Mouse (Mus musculus) left cerebral cortex, adult 11 months (tissue): ENCODE results near the gene Scrt2.

ENCODE experiments used
- DNase-seq: peaks from one replicate; pipeline ENCODE4 v3.0.0; 2022; ENCODE audit warnings: low spot score

Scrt2 gene

DNA sequence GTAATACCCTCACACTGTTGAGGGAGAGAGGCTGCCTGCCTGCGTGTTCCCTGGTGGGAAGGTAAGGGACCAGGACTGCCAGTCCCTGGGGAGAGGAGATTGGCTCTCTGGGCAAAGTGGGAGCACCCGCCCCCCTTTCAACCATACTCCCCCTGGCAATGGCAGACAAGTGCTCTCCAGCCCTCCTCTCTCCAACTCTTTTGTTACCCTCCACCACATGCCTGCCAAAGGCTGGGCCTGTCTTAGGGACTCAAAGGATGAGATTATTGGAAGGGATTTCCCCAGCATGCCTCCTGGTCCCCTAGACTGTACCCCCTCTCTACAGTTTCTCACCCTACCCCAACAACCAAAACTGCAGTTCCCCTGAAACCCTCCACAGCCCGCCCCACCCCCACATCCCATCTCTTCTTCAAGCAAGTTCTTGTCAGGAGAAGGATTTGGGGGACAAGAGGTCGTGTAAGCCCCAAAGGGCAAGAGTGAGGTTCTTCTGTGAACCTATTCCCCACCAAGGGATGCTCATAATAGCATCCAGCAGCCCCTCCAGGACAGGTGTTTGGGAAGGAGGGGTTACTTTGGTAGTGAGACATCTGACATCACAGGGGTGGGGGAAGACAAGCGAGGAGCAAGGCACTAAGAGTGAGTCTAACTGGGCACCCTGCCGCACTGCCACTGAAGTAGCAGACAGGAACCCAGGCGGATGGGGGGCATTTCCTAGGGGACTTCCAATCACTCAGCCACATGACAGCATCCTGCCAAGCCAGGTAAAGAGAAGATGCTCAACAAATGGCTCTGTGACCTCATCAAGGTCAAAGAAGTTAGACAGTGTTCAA is 1.3 kb downstream of the Scrt2 start:
- DNase-seq = no peak

DNA sequence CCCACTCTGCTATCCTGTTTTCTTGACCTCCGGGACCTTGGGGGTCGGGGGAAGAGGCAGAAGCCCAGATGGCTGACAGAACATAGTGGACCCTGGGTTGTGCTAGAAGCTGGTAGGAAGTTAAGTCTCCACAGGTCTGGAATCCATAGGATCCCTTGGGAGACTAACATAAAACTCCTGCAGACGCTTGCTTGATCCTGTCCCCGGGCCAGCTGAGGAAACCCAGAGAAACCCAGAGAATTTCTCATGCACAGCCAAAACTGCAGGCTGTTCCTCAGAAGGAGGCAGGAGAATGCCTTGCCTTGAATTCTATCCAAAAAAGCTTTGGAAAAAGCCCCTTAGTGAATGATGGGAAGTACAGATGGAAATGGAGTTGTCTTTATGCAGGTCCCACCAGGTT is 2.1 kb downstream of the Scrt2 start:
- no peak for DNase-seq

DNA sequence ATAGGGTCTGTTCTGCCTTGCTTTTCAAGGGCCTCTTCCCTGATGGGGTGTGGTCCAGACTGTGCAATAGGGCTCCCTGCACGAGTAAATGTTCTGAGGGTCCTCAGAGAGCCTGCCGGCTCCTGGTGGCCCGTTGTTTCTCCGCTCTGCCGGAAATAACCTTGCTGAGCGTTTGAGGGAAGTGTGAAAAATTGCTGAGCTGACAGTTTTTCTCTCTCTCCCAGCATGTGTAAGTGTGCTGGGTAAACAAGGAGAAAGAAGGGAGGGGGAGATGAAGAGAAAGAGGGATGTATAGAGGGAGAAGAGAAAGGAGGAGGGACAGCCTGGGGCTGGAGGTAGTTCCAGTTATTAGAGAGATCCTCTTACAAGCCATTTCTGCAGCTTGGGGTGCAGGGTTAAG is 3.0 kb downstream of the Scrt2 start:
- DNase-seq = no peak

DNA sequence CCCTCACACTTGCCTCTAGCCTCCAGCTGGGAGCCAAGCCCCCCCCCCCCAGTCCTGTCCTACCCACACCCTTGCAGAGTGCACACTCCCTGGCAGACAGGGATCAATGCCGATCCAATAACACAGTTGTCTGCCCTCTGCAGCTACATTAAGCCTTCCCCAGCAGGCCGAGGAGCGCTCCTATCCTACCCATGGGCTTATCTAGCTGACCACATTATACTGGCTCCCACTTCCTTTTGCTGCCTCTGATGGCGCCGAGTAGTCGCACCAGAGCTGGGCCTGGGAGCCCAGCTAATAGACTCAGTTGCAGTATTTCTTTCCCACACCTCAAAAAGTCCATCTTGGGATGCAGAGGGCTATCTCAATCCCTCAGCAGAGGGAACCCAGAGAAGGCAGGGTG is 4.1 kb downstream of the Scrt2 start:
- DNase-seq = no peak

DNA sequence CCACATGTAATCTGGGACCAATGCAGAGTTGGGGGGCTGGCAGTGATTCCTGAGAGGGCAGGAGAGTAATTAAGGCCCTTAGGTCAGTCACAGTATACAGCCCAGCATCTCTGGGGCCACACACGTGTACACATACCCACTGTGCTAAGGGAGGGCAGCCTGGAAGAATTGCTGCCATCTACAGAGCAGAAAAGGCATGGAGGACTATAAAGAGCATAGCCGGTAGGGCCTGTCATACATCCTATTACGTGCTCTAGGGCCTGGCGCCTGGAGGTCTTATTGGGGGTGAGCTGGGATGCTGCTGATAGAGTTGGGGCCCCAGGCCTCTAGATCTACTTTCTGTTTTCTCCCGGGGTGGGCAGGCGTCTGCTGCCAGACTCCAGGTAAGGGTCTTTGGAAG is 5.1 kb downstream of the Scrt2 start:
- DNase-seq = no peak

DNA sequence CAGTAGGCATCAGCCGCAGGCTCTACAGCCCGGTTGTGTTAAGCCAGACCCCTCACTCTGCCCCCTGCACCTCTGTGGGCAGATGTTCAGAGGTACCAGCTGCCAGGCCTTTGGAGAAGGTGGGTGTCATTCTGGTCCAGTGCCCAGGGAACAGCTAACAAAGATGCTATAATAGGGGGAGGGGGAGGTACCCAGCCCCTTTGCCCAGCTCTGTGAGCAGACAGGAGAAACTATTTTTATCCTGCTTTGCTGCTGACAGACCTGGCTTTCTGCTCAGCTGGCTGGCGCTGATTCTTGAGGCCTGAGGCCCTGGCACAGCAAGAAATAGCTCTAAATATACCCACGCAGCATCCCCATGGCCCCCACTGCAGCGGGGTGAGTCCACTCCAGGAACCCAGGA is 5.8 kb downstream of the Scrt2 start:
- DNase-seq = no peak

DNA sequence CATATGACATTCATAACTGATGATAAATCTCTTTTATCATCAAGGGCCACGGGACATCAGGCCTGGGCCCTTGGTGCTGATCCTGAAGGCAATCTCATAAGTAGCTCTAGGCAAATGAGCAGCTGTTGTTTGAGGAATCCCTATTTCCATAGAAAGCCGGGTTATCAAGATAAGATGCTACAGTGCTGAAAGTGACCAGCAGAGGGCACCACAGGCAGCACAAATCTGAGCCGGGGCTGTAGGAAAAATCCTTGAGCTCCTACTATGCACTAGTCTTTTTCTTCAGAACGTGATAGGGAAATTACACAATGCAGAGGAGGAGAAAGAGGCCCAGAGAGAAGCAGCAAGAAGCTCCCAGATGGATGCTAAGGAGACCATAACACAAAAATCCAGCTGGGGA is 7.7 kb downstream of the Scrt2 start:
- no peak for DNase-seq

DNA sequence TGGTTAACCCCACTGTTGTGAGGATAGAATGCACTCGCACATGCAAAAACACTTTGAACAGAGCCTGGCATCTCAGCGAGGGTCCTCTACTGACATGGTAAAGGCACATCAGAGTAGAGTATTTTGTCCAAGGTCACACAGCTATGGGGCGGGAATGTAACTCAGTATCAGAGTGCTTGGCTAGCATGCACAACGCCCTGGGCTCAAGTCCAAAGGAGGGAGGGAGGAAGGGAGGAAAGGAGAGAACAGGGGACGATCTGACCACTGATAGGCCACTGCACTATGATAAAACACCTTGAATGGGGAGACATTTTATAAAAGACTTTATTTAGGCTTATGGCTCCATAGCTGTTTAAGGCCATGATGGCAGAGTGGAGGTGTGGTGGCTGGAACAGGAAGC is 8.3 kb downstream of the Scrt2 start:
- no peak for DNase-seq

DNA sequence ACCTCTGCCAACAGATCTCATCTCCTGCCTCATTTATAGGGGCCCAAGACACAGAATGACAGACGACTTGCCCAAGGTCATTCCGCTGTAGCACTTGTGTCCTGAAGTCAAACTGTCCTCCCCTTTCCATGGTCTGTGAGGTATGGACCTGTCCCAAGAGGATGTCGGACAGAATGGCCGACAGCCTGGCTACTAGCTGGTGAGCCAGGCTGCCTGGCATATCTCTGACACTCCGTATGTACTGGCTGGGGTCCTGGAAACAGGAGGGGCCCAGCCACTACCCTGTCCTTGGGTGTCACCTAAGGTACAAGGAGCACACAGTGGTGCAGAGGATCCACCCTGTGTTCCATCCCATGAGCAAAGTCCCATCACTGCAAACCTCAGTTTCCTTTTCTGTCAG is 9.2 kb downstream of the Scrt2 start:
- DNase-seq = no peak

DNA sequence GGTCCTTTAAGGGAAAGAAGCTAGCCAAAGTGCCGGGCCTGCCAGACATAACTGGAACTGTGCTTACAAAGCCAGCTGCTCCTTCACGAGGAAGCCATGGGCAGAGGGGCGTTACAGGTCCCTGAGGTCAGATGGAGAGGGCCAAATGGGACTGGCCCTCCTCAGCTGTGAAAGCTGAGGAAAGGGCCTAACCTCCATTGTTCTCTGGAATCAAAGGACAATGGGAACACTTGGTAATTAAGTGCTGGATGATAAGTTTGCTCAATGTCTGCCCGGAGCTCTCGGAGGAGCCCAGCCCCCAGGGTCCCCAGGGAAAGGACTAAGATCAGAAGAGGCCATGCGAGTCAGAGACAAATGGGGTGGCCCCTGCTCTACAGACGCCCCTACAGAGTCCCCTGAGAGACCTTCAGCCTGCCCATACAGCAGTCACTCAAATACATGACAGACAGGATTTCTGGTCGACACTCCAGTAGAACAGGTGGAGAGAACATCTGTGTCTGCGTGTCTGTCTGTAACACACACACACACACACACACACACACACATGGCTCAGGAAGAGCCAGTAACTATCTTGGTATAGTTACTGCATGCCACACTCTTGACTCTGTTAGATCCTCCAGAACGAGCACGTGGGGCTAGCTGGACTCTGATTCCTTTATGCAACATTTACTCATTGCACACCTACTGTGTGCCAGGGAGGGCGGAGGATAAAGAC is 10.2 kb downstream of the Scrt2 start:
- no peak for DNase-seq

DNA sequence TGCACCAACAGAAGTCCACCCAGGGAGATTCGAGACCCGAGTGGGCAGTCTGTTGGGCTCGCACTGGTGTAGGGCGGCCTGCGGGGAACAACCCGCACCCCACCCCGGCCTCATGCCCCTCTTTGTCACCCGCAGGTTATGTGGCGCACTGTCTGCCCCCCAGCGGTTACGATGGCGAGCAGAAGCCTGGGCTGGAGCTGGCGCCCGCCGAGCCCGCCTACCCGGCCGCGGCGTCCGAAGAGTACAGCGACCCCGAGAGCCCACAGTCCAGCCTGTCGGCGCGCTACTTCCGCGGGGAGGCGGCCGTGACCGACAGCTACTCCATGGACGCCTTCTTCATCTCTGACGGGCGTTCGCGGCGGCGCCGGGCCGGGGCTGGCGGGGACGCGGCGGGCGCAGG is 11.6 kb downstream of the Scrt2 start:
- no peak for DNase-seq

DNA sequence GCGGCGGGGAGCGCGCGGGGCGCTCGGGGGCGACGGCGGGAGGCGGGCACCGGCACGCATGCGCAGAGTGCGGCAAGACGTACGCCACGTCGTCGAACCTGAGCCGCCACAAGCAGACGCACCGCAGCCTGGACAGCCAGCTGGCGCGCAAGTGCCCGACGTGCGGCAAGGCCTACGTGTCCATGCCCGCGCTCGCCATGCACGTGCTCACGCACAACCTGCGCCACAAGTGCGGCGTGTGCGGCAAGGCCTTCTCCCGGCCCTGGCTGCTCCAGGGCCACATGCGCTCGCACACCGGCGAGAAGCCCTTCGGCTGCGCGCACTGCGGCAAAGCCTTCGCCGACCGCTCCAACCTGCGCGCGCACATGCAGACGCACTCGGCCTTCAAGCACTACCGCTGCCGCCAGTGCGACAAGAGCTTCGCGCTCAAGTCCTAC is 12.0 kb downstream of the Scrt2 start:
- no peak for DNase-seq

DNA sequence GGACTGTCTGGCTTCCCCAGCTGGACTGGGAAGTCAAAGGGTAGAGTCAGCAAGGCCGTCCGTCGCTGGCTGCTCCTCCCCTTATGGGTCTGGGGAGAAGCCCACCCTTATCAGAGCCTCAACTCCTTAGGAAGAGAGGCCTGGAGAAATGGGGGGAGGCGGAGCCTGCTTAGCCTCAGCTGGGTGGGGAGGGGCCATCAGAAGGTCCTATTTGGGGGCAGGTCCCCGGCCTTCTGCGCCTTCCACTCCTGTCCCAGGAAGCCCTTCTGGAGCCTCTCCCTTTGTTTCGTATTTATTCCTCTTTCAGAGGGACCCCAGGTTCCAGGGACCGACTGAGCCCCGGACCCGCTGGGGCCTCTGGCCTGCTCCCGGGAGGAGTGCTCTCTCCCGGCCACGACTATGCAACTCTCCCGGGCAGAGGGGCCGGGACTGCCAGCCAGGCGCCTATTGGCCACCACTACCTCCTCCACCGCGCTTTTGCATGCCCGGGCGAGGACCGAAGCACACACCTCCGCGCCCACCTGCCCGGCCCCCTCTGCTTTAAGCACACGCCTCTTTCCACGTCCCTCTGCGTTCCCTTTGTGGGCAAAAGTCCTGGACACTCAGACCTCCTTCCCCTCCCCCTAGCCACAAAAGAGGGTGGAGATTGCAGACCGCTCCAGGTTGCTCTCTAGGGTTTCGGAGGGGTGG is 13.7 kb downstream of the Scrt2 start:
- DNase-seq = no peak

DNA sequence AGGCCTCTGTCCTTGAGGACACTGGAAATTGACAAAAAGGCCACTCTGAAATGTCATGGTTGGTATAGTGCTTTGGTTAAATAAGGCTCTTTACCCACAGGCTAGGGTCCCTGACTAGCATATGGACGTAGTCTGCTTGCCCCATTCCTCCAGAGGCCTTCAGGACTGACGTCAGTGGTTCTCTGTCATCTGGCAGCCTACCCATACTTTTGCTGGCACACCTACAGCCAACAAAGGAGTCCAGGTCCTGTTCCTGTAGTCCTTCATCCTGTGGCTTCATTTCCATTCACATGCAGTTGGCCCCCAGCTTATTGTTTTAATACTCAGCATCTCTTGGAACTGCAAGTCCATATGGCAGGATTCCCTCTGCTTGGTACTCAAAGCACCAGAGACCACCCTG is 15.6 kb downstream of the Scrt2 start:
- DNase-seq = no peak

DNA sequence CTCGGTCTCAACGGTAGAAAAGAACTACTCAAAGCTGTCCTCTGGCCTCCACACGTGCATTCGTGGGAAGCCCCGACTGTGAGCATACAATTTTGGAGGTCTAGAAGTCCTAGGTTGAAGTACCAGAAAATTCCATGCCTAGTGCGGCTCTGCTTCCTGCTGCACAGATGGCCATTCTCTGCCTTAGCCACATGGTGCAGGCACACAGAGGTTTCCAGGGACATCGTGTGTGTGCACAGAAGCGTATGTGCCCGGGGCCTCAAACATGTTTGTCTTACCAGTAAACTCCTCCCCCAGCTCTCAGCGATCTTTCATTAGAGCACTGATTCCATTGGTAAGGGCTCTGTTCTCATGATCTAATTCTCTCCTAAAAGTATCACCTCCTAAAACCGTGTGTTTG is 16.6 kb downstream of the Scrt2 start:
- DNase-seq = no peak

DNA sequence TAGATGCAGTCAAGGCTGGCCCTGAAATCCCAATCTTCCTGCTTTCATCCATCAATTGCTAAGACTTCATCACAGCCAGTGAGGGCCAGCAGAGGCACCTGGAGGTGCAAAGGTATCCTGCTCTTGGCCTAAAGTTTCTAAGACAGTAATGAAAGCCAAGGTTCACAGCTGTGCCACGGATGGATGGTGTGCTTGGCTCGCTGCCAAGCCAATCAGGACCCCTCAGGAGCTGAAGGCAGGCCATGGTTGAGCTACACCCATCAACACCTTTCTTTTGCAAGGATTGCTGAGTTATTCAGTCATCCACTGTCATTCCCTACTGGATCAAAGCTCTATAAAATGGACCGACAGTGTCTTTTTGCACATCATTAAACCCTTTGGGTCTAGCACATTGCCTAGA is 18.2 kb downstream of the Scrt2 start:
- no peak for DNase-seq

DNA sequence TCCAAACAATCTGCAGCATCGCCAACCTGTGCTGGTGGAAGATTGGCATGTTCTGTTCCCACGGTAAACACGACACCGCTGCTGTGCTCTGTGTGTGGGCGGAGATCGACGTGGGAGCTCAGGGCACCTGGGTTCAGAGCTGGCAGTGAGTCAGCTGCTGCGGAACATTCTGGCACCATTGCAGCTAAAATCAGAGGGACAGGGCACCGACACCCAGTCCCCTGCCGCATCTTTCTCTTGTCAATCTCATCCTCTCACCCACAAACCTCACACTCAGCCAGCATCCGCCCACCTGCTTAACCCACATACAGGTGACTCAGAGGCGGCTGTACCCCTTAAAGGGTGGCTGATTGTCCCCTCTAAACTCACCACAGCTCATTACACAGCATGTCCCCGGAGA is 20.4 kb downstream of the Scrt2 start:
- no peak for DNase-seq

DNA sequence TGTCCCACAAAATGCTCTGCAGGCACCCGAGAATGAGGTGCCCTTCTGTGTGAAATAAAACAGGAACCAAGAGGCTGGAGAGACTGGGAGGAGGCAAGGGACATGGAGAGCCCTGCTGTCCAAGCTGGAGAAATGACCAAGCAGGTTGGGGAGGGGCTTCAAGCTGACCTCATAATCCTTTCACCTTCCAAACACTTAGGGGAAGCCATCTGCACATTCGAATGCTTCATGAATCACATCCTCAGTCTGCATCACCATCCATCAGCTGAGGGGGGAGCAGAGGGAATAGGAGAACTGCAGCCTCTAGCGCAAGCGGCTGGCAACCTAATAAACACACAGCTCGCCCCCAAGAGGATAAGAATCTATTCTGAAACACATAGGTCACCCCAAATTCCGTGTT is 21.0 kb downstream of the Scrt2 start:
- no peak for DNase-seq

DNA sequence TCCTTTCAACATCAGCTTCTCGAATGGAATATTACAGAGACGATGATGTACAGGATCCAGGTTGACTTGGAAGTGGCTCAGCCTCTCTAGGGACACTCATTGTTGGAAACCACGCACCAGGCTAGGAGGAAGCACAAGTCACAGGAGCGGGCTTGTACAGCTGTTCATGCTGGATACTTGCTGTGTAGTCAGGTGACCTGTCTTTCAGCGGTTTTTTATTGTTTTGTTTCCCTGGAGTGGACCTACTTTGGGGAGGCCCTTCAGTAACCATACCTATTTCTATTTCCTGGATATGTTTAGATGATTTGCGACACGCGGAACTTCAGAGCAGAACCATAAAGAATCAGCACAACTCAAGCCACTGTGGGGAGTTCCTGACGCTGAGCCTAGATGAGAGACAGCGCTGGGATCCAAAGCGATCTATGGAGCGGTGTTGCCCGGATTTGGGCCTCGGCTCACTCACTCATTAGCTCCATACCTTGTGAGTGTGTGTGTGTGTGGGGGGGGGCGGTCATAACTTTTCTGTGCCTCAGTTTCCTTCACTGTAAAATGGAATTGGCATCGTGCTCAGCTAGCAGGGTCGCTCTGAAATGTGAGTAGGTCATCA is 23.5 kb downstream of the Scrt2 start:
- no peak for DNase-seq

DNA sequence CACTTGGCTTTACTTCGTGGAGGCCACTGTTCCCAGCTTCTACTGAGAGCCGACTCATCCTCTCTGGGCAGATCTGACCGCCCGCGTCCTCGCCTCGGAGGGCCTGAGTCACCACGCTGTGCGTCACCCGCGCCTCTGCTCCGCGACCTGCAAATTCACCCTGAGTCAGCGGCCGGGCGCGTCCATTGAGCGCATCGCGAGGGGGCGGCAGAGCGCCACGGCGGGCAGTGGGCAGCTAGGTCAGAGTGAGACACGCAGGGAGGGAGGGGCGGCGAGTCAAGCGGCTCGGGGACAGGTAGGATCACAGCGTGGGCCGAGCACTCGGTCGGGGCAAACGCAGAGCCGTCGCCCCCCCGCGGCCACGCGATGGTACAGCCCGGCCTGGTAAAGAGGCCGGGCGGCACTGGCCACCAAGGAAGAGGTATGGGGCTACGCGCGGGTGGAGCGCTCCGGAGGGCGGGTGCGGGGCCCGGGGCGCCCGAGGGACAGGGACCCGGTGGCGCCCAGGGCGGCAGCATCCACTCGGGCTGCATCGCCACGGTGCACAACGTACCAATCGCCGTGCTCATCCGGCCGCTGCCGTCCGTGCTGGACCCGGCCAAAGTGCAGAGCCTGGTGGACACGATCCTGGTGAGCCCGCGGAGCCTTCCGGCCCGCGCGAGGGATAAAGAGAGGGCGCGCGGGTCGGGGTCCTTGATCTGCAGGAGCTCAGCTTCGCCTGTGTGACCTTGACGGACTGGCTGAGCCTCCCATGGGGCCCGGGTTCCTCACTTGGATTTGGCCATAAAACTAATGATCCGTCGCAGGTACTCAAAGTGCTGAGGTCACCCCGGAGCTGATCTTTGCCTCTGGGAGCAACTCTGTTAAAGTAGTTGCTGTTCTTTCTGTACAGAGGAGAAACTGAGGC is 24.2 kb downstream of the Scrt2 start, which contains the start of gene Srxn1:
Gene Srxn1 (plus strand): TSS at position 199 of the 907 bp plus-strand sequence.
- peak; percentile 84 for DNase-seq

DNA sequence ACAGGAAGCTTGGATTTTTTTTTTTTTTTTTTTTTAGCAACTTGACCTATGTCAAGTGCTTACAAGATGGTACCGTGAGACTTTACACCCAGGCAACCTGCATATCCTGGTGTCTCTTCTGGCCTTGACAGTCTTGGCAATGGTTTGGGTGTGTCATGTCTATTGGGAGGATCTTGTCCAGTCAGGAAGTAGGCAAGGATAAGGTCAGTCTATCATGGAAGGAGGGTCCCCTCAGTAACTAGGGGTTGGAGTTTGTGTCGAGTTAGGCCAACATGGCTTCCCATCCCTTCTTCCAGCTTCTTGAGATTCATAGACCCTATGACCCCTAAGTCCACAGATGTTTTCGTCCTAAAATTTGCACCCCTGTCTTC is 24.9 kb downstream of the Scrt2 start:
- no peak for DNase-seq

DNA sequence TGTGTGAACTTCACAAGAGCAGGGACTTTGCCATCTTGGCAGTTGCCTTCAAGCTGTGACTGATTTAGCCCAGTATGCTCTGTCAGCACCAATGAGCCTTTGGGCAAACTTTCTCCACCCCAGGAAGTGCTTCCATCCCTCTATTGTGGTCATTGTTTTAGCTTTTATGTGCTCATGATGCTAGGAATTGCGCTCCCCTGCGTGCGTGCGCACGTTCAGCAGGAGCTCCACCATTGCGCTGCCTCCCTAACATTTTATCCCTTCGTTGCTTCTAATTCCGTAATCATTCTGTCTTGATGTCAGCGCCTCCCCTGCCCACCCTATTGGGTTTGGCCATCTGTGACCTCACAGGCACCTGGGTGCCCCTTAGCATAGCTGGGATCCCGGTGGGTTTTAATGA is 25.3 kb downstream of the Scrt2 start:
- no peak for DNase-seq
